Mouse (Mus musculus): ENCODE data around the gene Gstp3. TPM values are rescaled to one million over a fixed set of nuclear protein-coding genes. Genes with fewer than 3 reads are reported as not detected.
"Not testable (repeated sequence)": the region's sequence is repeated elsewhere in the genome, so short reads cannot be mapped to it uniquely, and the experiment has no call there.

Gene Gstp3
- total and polyA plus RNA-seq, 2 experiments from 2014 or later: not detected

DNA sequence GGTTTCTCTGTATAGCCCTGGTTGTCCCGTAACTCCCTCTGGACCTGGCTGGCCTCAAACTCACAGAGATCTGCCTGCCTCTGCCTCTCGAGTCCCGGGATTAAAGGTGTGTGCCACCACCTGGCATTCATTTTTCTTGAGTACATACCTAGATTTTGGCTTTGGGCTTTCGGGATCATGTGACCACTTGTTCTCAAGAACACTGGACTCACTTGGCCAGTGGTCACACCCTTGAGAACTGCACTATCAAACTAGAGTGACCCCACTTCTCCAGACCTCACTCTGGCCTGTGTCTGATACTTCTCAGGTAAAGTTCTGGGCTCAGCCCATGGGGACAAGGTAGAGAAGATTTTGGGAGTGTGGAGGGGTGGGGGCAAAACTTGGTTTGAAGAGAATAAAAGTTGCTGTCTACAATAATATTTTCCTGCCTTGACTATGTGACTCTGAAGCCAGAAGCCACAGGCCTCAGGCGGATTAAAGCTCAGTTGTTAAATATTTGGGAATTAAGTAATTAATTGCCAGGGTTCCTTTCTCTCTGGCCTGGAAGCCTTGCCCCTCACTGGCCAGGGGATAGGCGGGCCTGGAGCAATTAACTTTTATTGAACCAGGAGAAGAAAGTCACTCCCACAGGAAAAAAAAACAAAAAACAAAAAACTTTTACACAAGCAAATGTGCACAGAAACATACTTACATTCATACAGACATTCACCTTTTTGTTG is 13.5 kb upstream of the Gstp3 start:
- no peaks in the 10 kb centered on the region for H3K4me1 ChIP-seq (ENCODE audit: insufficient read depth, low read length)
- no peak overlapping the region for H3K4me3 ChIP-seq (ENCODE audit: low read length)
- H3K9me3 ChIP-seq (ENCODE audit: low read length): no peaks in the 10 kb centered on the region
- ATAC-seq (no peak), DNase-seq (ENCODE audit: low spot score) (no peak)
- no peaks in the 10 kb centered on the region for H3K36me3 ChIP-seq (ENCODE audit: insufficient read depth, low read length)
- H3K27me3 ChIP-seq (ENCODE audit: insufficient read depth, low read length): no peaks in the 10 kb centered on the region
- no peak overlapping the region for H3K4me2 ChIP-seq (ENCODE audit: low read depth, low read length)
- TF ChIP-seq CTCF (IDR thresholded peaks at IDR 0.05; ENCODE audit: low read depth): no peak
- WGBS: 81% methylated on average over 6 of the region's 6 CpGs
- no peak overlapping the region for H3K27ac ChIP-seq
- no peak overlapping the region for H3K9ac ChIP-seq (replicated peaks; ENCODE audit: low read length)

DNA sequence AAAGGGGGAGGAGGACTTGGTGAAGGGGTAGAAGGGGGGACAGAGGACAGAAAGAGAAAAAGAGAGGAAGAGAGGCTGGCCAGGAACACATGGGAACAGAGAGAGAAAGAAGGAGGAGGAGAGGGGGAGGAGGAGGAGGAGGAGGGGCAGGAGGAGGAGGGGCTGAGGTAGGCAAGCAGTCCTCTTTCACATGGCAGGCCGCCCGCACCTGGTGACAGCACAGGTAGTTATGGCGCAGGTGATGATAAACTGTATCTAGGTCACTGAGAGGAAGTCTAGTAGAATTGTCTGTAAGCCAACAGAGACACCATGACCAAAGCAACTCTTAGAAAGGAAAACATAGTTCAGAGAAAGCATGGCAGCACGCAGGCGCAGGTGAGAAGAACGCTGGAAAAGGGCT is 12.0 kb upstream of the Gstp3 start:
- H3K4me3 ChIP-seq (ENCODE audit: low read length): no peak overlapping the region
- no peaks in the 10 kb centered on the region for H3K36me3 ChIP-seq (ENCODE audit: insufficient read depth, low read length)
- WGBS: 92% methylated on average over 6 of the region's 6 CpGs
- no peak for TF ChIP-seq CTCF (IDR thresholded peaks at IDR 0.05; ENCODE audit: low read depth)
- DNase-seq (ENCODE audit: low spot score): no peak
- H3K9me3 ChIP-seq (ENCODE audit: low read length): no peaks in the 10 kb centered on the region
- H3K4me2 ChIP-seq (ENCODE audit: low read depth, low read length): no peak overlapping the region
- no peaks in the 10 kb centered on the region for H3K4me1 ChIP-seq (ENCODE audit: insufficient read depth, low read length)
- no peaks in the 10 kb centered on the region for H3K27me3 ChIP-seq (ENCODE audit: insufficient read depth, low read length)
- no peak for ATAC-seq
- no peak overlapping the region for H3K9ac ChIP-seq (replicated peaks; ENCODE audit: low read length)
- H3K27ac ChIP-seq: no peak overlapping the region

DNA sequence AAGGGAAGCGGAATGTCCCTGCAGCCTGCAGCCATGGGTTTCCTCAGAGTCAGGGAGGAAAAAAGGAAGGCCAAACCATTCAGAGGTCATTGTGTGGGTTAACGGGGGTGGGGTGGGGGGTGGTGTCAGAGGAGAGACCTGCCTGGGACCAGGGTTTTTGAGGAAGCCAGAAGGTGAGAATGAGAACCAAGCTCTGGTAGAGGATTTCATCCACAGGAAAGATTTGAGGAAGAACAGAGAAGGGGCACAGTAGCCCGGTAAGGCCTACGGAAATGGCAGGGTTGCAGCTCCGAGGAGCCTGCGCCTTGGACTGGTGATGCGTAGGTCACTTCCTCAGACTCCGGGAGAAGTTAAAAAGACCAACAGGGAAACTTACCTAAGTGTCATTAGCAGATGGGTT is 11.4 kb upstream of the Gstp3 start:
- H3K4me2 ChIP-seq (ENCODE audit: low read depth, low read length): no peak overlapping the region
- no peaks in the 10 kb centered on the region for H3K4me1 ChIP-seq (ENCODE audit: insufficient read depth, low read length)
- TF ChIP-seq CTCF (IDR thresholded peaks at IDR 0.05; ENCODE audit: low read depth): no peak
- ATAC-seq: no peak
- no peak overlapping the region for H3K9ac ChIP-seq (replicated peaks; ENCODE audit: low read length)
- DNase-seq (ENCODE audit: low spot score): no peak
- WGBS: 81% methylated on average over 8 of the region's 8 CpGs
- H3K9me3 ChIP-seq (ENCODE audit: low read length): no peaks in the 10 kb centered on the region
- no peaks in the 10 kb centered on the region for H3K27me3 ChIP-seq (ENCODE audit: insufficient read depth, low read length)
- H3K36me3 ChIP-seq (ENCODE audit: insufficient read depth, low read length): no peaks in the 10 kb centered on the region
- H3K27ac ChIP-seq: no peak overlapping the region
- H3K4me3 ChIP-seq (ENCODE audit: low read length): no peak overlapping the region

DNA sequence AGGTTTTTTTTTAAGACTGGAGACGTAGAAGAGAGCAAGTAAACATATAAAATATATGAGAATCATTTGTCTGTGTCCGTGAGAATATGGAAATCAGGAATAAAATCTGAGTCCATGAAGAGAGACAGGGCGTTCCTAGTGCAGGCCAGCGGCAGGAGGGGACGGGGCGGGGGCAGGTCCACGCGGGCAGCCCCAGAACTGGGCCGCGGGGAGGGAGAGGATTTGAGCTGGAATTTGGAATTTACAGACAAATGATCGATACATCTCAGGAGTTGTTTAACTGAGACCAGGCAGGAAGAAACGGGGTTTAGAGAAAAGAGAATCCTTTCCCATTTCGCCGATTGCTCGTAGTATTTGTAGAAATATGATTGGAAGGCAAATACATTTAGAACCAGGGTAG is 10.9 kb upstream of the Gstp3 start:
- H3K4me3 ChIP-seq (ENCODE audit: low read length): no peak overlapping the region
- no peak for TF ChIP-seq CTCF (IDR thresholded peaks at IDR 0.05; ENCODE audit: low read depth)
- no peak overlapping the region for H3K4me2 ChIP-seq (ENCODE audit: low read depth, low read length)
- no peak overlapping the region for H3K27ac ChIP-seq
- WGBS: 73% methylated on average over 15 of the region's 15 CpGs
- no peaks in the 10 kb centered on the region for H3K4me1 ChIP-seq (ENCODE audit: insufficient read depth, low read length)
- DNase-seq (ENCODE audit: low spot score) (no peak), ATAC-seq (no peak)
- H3K9ac ChIP-seq (replicated peaks; ENCODE audit: low read length): no peak overlapping the region
- no peaks in the 10 kb centered on the region for H3K27me3 ChIP-seq (ENCODE audit: insufficient read depth, low read length)
- H3K36me3 ChIP-seq (ENCODE audit: insufficient read depth, low read length): no peaks in the 10 kb centered on the region
- H3K9me3 ChIP-seq (ENCODE audit: low read length): no peaks in the 10 kb centered on the region

DNA sequence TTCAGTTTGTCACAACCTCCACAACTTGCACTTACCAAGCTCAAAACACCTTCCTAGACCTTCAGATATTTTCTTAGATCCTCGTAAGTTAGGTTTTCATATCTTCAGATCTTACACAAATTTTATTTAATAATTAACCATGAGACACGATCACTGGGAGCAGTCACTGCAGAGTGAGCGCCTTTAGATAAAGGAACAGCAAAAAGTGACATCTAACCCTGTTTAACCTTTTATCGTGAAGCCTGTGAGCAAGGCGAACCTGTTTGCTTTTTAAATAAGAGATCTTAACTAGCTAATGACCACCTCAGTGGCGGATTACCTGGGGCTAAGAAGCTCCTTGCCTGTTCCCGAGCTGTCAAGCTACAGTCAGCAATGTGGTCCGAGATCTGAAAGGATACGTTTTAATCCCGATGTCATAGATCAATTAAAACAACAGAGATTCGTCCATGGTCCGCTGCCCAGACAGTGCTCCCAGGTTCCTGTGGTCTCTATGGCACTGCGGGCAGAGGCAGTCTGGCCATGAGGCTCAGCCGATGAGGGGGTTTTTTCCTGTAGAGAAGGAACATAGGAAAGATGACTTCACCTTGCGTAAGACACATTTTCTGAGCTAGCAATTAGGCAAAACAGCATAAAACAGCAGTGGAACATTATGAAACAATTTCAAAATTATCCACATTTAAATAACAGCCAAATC is 9.5 kb upstream of the Gstp3 start:
- Histone ChIP-seq H3K4me2 (ENCODE audit: low read depth, low read length) (no peak overlapping the region), H3K4me1 (ENCODE audit: insufficient read depth, low read length) (no peaks in the 10 kb centered on the region), H3K4me3 (ENCODE audit: low read length) (no peak overlapping the region), H3K9ac (replicated peaks; ENCODE audit: low read length) (no peak overlapping the region), H3K36me3 (ENCODE audit: insufficient read depth, low read length) (no peaks in the 10 kb centered on the region), H3K27ac (no peak overlapping the region), H3K9me3 (ENCODE audit: low read length) (no peaks in the 10 kb centered on the region), H3K27me3 (ENCODE audit: insufficient read depth, low read length) (no peaks in the 10 kb centered on the region)
- no peak for ATAC-seq
- WGBS: 63% methylated on average over 15 of the region's 15 CpGs
- TF ChIP-seq CTCF (IDR thresholded peaks at IDR 0.05; ENCODE audit: low read depth): no peak
- DNase-seq (ENCODE audit: low spot score): no peak

DNA sequence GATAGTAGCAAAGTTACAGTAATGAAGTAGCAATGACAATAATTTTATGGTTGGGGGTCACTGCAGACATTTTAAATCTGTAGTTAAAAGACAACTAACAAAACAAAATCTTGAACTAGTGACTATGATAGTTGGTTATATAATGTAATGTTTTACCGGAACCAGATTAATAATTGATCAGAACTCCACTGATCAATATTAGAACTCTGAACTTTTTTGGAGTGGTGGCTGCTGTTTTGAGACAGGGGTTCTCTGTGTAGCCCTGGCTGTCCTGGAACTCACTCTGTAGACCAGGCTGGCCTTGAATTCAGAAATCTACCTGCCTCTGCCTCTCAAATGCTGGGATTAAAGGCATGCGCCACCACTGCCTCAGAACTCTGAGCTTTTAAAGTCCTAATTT is 8.9 kb upstream of the Gstp3 start:
- H3K4me3 ChIP-seq (ENCODE audit: low read length); H3K9me3 ChIP-seq (ENCODE audit: low read length); H3K4me2 ChIP-seq (ENCODE audit: low read depth, low read length); H3K27me3 ChIP-seq (ENCODE audit: insufficient read depth, low read length); H3K4me1 ChIP-seq (ENCODE audit: insufficient read depth, low read length); ATAC-seq; DNase-seq (ENCODE audit: low spot score); H3K27ac ChIP-seq; H3K9ac ChIP-seq (replicated peaks; ENCODE audit: low read length); H3K36me3 ChIP-seq (ENCODE audit: insufficient read depth, low read length): not testable (repeated sequence)
- WGBS: 97% methylated on average over 2 of the region's 2 CpGs

DNA sequence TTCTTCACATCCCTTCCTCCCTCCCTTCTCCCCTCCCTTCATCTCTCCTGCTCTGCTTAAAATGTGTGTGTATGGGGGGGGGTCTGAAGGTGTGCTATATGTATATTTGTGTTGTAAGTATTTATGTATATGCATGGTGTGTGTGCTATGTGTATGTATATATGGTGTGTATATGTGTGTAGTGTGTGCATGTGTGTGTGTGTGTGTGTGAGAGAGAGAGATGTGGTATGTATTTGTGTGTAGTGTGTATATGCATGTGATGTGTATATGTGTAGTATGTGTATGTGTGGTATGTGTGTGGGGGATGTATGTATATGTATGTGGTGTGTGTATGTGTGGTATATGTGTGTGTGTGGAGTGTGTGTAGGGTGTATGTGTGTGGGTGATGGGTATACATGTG is 7.5 kb upstream of the Gstp3 start:
- no peak for TF ChIP-seq CTCF (IDR thresholded peaks at IDR 0.05; ENCODE audit: low read depth)
- no peak for ATAC-seq
- Histone ChIP-seq H3K9me3 (ENCODE audit: low read length) (no peaks in the 10 kb centered on the region), H3K27me3 (ENCODE audit: insufficient read depth, low read length) (no peaks in the 10 kb centered on the region), H3K9ac (replicated peaks; ENCODE audit: low read length) (no peak overlapping the region), H3K4me3 (ENCODE audit: low read length) (no peak overlapping the region), H3K4me2 (ENCODE audit: low read depth, low read length) (no peak overlapping the region), H3K4me1 (ENCODE audit: insufficient read depth, low read length) (no peaks in the 10 kb centered on the region), H3K27ac (no peak overlapping the region), H3K36me3 (ENCODE audit: insufficient read depth, low read length) (no peaks in the 10 kb centered on the region)
- DNase-seq (ENCODE audit: low spot score): no peak

Measured in hindbrain, postnatal 0 days (tissue).